Mouse (Mus musculus): ENCODE measurements at regions not wholly inside any gene's neighbourhood (a gene's known extent, or its start where the extent isn't known, plus 50 kb on each side); places are given as distances from the start of the nearest gene placed in this dataset.

GRCm38 (mm10) chr9:50138341-50138978 lies 206.3 kb downstream of the Rpl10-ps3 start:
- no peak for DNase-seq (ENCODE audit: low spot score in 2 of 2)

GRCm38 (mm10) chr9:50136636-50136985 lies 208.2 kb downstream of the Rpl10-ps3 start:
- DNase-seq (ENCODE audit: low spot score in 2 of 2), result no peak

- no peak for DNase-seq (ENCODE audit: low spot score in 2 of 2)
Measured at GRCm38 (mm10) chr9:50135939-50136635, 208.7 kb downstream of the Rpl10-ps3 start.

GRCm38 (mm10) chr9:50124241-50124640 lies 220.5 kb downstream of the Rpl10-ps3 start:
- no peak for DNase-seq (ENCODE audit: low spot score in 2 of 2)

GRCm38 (mm10) chr9:50120820-50121599 lies 223.8 kb downstream of the Rpl10-ps3 start:
- peak in 1 of 2 experiments; percentile 24 for DNase-seq (ENCODE audit: low spot score in 2 of 2)

GRCm38 (mm10) chr9:50119412-50119811 lies 225.4 kb downstream of the Rpl10-ps3 start:
- no peak for DNase-seq (ENCODE audit: low spot score in 2 of 2)

GRCm38 (mm10) chr9:50118578-50118977 lies 226.2 kb downstream of the Rpl10-ps3 start:
- DNase-seq (ENCODE audit: low spot score in 2 of 2), result peak in 1 of 2 experiments; percentile 58

GRCm38 (mm10) chr9:50106551-50106950 lies 238.2 kb downstream of the Rpl10-ps3 start:
- DNase-seq (ENCODE audit: low spot score in 2 of 2), result no peak

- no peak for DNase-seq (ENCODE audit: low spot score in 2 of 2)
Measured at GRCm38 (mm10) chr9:50102766-50103165, 242.0 kb downstream of the Rpl10-ps3 start.

GRCm38 (mm10) chr9:50101061-50101460 lies 243.7 kb downstream of the Rpl10-ps3 start:
- DNase-seq (ENCODE audit: low spot score in 2 of 2), result no peak

- peak in 1 of 2 experiments; percentile 12 for DNase-seq (ENCODE audit: low spot score in 2 of 2)
Measured at GRCm38 (mm10) chr9:50090968-50091367, 253.8 kb downstream of the Rpl10-ps3 start.

GRCm38 (mm10) chr9:50089916-50090315 lies 254.9 kb downstream of the Rpl10-ps3 start:
- DNase-seq (ENCODE audit: low spot score in 2 of 2), result no peak

GRCm38 (mm10) chr9:50080205-50080604 lies 264.6 kb downstream of the Rpl10-ps3 start:
- DNase-seq (ENCODE audit: low spot score in 2 of 2), result no peak

- no peak for DNase-seq (ENCODE audit: low spot score in 2 of 2)
Measured at GRCm38 (mm10) chr9:50068576-50068975, 269.9 kb upstream of the Ncam1 start.

- DNase-seq (ENCODE audit: low spot score in 2 of 2), result no peak
Measured at GRCm38 (mm10) chr9:50067729-50068225, 269.1 kb upstream of the Ncam1 start.

- DNase-seq (ENCODE audit: low spot score in 2 of 2), result peak; percentile 72 to 79
Measured at GRCm38 (mm10) chr9:50064505-50065229, 265.9 kb upstream of the Ncam1 start.

GRCm38 (mm10) chr9:50038231-50038630 lies 239.5 kb upstream of the Ncam1 start:
- no peak for DNase-seq (ENCODE audit: low spot score in 2 of 2)

GRCm38 (mm10) chr9:50032322-50033158 lies 233.8 kb upstream of the Ncam1 start:
- DNase-seq (ENCODE audit: low spot score in 2 of 2), result no peak

GRCm38 (mm10) chr9:50031318-50031717 lies 232.6 kb upstream of the Ncam1 start:
- no peak for DNase-seq (ENCODE audit: low spot score in 2 of 2)

- DNase-seq (ENCODE audit: low spot score in 2 of 2), result no peak
Measured at GRCm38 (mm10) chr9:50029030-50029429, 230.3 kb upstream of the Ncam1 start.

Measured in layer of hippocampus, postnatal 14 days (tissue).